Mouse (Mus musculus) adrenal gland, postnatal 10 days (tissue): ENCODE data around the gene Ppt2. TPM values are rescaled to one million over a fixed set of nuclear protein-coding genes. Genes with fewer than 3 reads are reported as not detected.

Experiments used
- DNase-seq: peaks from one replicate; pipeline ENCODE4 v3.0.0; 2021; ENCODE audit warnings: mixed read lengths
- total RNA-seq, 2 experiments: library from RNA; stranded (reverse); gene quantifications; 2 replicates each; pipeline ENCODE4 v1.2.3; 2021

Gene Ppt2
- total RNA-seq, 2 experiments from 2014 or later = 47.8 to 48.0 TPM

GRCm38 (mm10) chr17:34606186-34607039 is 21.9 kb downstream of the Ppt2 start:
- no peak for DNase-seq

GRCm38 (mm10) chr17:34605609-34606008 is 22.7 kb downstream of the Ppt2 start:
- peak; percentile 99 for DNase-seq

DNA sequence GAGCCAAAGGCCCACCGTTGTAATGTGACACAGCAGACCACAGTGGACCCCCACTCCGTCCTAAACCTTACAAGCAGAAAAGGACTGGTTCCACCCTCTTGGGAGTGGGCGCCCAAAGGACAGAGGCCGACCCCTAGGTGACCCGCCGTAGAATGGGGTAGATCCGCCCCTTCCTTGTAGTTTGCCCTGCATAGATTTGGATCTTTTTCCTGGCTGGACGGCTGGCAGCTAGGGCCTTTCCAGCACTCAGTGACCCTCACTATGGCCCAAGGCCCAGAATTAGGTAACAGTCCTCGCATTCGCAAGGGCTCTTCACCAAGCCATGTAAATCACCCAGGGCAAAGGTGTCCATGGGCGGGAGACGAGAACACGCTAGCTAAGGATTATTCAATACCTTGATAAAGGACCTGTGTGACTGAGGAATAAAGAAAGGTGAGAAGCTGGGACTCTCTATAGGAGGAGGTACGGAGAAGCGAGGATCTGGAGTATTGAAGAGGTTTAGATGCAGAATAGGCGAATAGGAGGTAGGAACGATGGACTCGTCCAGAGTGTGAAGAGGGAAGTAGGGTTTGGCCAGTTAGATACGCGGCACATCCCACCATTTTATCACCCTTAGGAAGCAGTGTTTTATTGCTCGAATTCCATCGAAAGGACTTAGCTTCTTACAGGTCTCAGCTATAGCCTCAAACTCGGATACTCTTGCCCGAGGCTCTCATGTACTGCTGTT is 23.6 kb downstream of the Ppt2 start:
- peak; percentile 83 for DNase-seq

DNA sequence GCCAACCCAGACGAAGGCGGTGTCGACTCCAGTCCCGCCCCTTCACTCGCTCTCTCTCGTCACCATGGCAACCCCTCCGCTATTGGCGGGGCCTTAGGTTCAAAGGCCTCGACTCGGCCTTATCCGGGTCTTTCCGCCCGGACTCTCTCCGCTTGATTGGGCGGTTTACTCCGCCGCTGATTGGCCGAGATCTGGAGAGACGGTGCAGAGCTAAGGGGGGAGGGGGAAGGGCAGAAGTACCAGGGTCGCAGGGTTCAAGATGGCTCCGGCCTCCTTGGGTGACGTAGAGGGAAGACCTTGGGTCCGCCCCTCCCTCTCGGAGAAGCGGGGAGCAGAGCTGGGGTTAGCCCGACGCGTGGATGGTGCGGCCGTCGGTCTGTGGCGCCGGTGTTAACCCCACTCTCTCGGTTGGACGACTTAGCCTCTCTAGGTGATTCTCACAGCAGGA is 24.2 kb downstream of the Ppt2 start, which contains the start of gene Agpat1:
TSS of gene Agpat1 (plus strand) at position 202 of the 448 bp plus-strand sequence.
- DNase-seq = peak; percentile 100

GRCm38 (mm10) chr17:34603375-34604060 is 24.8 kb downstream of the Ppt2 start, which contains the start of gene Rnf5:
Rnf5 (minus strand) TSS chr17:34603690.
- DNase-seq = peak; percentile 98

DNA sequence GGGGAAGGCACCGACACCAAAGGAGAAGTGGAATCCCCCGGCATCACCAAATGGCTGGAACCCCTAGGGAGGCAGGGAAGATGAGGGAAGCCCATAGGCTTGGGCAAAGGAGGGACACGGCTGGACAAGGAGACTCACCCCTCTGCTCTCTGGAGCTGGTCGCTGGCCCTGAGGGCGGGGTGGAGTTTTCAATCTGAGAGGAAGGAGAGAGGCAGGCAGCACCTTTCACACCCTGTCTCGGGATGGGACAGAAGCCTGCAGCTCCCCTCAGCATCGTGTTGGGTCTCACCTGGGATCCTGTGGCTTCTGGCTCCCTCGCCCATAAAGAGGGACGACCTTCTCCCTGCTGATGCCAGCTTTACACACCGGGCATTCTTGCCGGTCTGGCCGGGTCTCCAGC is 26.5 kb downstream of the Ppt2 start:
- DNase-seq = peak; percentile 1

DNA sequence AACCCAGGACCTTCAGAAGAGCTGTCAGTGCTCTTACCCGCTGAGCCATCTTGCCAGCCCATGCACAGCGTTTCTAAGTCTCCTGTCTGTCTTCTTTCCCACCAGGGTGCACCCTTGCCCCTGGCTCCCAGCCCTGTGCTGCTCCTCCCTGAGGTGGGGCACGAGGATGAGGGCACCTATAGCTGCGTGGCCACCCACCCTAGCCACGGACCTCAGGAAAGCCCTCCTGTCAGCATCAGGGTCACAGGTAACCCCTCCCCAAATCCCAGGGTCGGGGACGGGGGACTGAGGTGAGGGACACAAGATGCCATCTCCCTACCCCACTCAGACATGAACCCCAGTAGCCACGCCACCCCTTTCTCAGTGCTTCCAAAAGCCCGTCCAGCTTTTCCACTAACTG is 28.4 kb downstream of the Ppt2 start:
- DNase-seq = no peak

GRCm38 (mm10) chr17:34597566-34598095 is 30.7 kb downstream of the Ppt2 start, which contains the start of gene Ager:
Ager (plus strand) TSS chr17:34597862.
- DNase-seq = no peak

GRCm38 (mm10) chr17:34596098-34596497 is 32.2 kb downstream of the Ppt2 start:
- DNase-seq = peak; percentile 2

GRCm38 (mm10) chr17:34593752-34594525 is 34.4 kb downstream of the Ppt2 start:
- no peak for DNase-seq

GRCm38 (mm10) chr17:34592581-34593549 is 35.4 kb downstream of the Ppt2 start:
- peak; percentile 59 for DNase-seq

GRCm38 (mm10) chr17:34591994-34592375 is 36.3 kb downstream of the Ppt2 start:
- peak; percentile 97 for DNase-seq

DNA sequence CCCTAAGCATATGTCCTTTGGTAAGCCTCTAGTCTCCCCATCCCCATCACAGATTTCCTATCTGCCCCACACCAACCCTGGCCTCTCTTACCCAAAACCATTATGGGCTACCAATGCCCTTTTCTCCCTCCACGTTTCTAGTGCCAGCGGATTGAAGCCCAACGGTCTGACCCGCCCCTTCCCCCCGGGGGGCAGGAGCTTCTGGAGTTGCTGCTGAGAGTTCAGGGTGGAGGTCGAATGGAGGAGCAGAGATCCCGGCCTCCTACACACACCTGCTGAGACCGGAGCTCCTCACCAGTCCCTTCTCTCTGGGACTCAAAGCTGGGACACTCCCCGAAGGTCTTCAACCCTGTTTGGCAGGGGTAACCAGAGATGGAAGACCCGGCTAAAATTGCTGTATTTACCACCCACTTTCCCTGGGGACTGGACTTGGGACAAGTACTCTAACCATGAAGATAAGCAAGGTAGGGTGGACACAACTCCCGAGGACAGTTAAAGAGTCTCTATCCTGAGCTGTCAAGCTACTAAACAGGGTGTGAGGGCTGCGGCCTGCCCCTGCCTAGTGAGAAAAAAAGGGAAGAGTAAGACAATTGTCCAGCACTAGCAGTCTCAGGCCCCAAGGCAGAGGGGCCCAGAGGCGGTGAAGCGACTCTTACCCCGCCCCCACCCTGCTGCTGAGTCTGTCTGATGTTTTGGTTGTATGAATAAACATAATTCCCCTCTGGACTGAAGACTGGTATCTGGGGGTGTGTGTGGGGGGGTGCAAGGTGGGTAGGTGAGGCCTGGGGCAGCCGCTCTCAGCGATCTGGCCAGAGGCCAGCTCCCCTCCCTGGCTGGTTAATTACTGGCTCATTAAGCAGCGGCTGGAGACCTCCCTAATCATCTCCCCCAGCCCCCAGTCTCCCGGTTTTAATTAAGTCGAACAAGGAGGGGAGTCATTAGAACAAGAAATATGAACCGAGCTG is 37.0 kb downstream of the Ppt2 start, which contains the start of gene Pbx2:
TSS of gene Pbx2 (plus strand) at position 238 of the 965 bp plus-strand sequence.
- peak; percentile 42 for DNase-seq

DNA sequence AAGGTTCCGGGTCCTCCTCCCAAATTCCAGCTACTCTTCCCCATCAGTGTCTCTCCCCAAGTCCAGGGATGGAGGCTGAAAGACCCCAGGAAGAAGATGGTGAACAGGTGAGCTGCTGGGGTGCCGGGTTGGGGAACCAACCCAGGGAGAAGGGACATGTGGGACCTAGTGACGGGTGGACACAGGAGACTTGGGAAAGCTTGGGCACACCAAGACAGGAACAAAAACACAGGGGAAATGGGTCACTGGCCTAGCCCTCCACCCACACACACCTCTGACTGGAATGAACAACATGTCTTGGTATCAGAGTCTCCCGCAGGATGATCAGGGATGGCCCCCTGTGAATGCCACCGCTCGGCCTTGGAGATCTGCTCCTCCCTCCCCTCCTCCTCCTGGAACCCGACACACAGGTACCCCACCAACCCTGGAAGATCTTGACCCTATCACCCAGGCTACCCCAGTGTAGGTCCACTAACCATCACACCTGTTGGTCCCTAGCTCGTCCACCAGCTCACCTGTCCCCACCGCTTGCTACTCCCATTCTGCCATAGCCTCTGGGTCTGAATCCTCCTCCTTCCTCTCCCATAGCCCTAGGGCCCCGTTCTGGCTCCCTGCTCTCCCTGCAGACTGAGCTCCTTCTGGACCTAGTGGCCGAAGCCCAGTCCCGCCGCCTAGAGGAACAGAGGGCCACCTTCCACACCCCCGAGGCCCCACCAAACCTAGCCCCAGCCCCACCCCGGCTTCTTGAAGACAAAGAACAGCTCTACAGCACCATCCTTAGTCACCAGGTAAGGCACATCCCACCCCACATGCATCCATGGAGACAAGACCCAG is 37.9 kb downstream of the Ppt2 start:
- no peak for DNase-seq

DNA sequence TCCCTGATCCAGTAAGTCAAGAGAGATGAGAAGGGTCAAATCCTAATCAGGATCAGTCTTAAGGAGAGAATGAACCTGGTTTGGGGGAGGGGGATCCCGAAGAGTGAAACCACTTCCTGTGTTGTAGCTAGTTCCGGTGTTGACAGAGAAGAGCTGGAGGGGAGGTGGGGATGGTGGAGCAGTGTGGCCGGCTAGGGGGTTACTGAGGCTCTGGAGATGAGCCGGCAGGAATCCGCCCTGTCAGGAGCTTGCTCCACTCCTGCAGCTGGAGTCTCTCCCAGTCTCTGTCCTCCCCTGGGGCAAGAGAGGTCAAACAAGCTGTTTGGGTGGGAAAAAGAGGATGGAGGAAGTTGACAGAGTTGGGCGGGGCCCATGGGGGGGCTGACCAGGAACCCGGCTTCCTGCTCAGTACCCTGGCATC is 38.6 kb downstream of the Ppt2 start, which contains the start of gene Gpsm3:
TSS of gene Gpsm3 (plus strand) at position 126 of the 421 bp plus-strand sequence.
- DNase-seq = peak; percentile 54

DNA sequence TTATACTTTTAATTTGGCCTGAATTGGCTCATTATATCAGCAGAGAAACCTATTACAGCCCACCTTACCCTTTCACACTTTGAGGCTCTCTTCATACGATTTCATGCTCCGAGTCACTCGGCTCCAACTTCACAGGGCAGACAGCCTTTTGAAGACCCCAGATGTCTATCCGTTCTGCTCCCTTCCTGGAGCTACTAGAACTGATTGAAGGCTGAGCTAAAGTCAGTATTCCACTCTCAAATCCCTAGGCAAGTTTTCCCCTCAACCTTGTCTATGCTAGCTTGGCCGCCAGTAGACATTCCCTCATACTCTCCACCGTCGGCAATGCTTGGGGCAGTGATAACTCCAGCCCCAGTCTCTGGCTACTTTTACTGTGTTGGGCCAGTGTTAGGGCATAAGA is 39.1 kb downstream of the Ppt2 start:
- no peak for DNase-seq

GRCm38 (mm10) chr17:34588767-34589166 is 39.5 kb downstream of the Ppt2 start:
- DNase-seq = no peak

DNA sequence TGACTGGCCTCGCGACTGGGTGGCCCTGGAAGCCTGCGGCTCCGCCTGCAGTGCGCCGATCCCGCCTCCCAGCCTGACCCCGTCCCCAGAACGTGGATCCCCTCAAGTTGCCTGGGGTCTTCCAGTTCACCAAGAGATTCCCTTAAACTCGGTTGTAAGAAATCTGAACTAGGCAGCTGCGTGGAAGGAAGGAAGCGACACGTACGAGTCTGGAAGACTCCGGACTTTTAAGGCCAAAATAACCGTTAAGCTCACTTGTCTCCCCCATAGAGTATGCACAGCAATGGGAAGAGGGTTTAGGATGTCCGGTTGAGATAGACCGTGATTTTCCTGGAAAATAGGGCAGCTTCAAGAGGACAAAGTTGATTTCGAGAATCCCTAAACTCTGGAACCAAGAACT is 40.5 kb downstream of the Ppt2 start:
- no peak for DNase-seq
